Mouse (Mus musculus) neural tube, embryonic 15.5 days (tissue): ENCODE measurements at regions not wholly inside any gene's neighbourhood (a gene's known extent, or its start where the extent isn't known, plus 50 kb on each side); places are given as distances from the start of the nearest gene placed in this dataset.
A peak's percentile ranks its signal among the peaks of the same experiment; 100 is the strongest.

Source experiments
- ATAC-seq: fragments of 200-750 bp; cut with Nextera tagmentation; 2 replicates; pipeline ENCODE4 v1.8.0; 2017; ENCODE audit warnings: mild to moderate bottlenecking, moderate TSS enrichment, moderate library complexity; ENCODE audit not compliant: low FRiP score
- H3K27ac ChIP-seq: fragments of 300-500 bp; sonication (generic); replicated peaks from 2 replicates; pipeline ENCODE4 v1.5.1; 2015; ENCODE audit warnings: mild to moderate bottlenecking, inconsistent platforms
- H3K27me3 ChIP-seq: fragments of 300-500 bp; sonication (generic); replicated peaks from 2 replicates; pipeline ENCODE4 v1.6.1; 2015; ENCODE audit warnings: inconsistent platforms
- H3K36me3 ChIP-seq: fragments of 300-500 bp; sonication (generic); 2 replicates; pipeline ENCODE4 v1.6.1; 2015; ENCODE audit warnings: inconsistent platforms
- H3K4me1 ChIP-seq: fragments of 300-500 bp; sonication (generic); 2 replicates; pipeline ENCODE4 v1.6.1; 2015; ENCODE audit warnings: inconsistent platforms
- H3K4me2 ChIP-seq: fragments of 300-500 bp; sonication (generic); 2 replicates; pipeline ENCODE4 v1.6.1; 2015; ENCODE audit warnings: inconsistent platforms, mild to moderate bottlenecking, moderate library complexity
- H3K4me3 ChIP-seq: fragments of 300-500 bp; sonication (generic); replicated peaks from 2 replicates; pipeline ENCODE4 v1.5.1; 2015; ENCODE audit warnings: mild to moderate bottlenecking, inconsistent platforms
- H3K9ac ChIP-seq: fragments of 300-500 bp; sonication (generic); replicated peaks from 2 replicates; pipeline ENCODE4 v1.6.1; 2015; ENCODE audit warnings: mild to moderate bottlenecking, inconsistent platforms
- H3K9me3 ChIP-seq: fragments of 300-500 bp; sonication (generic); replicated peaks from 2 replicates; pipeline ENCODE4 v1.6.1; 2016; ENCODE audit warnings: inconsistent platforms
- WGBS: fragments of 180-500 bp; shearing (Covaris S2); methylation state at CpG from one replicate; pipeline ENCODE4 v1.1.7; 2015; ENCODE audit warnings: mixed read lengths; 5-methylcytosine and 5-hydroxymethylcytosine counted together

DNA sequence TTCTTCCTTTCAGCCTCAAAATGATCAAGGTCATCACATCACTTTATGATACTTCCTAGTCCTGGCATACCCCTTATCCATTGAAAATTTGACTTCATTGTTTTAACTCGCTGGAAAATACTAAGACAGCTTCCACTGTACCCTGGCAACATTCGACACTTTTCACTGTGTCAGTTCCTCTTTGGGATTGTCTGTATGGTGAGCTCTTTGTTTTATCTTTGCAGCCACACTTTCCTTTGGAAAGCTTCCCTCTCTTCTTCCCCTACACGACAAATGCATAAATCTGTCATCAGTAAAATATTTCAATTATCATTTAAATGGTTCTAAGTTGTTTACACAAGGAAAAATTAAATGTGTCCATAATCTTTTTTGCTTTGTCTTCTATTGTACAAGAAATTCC lies 431.8 kb upstream of the Mef2c start:
- no peak overlapping the region for H3K4me2 ChIP-seq
- H3K9me3 ChIP-seq = no peaks in the 10 kb centered on the region
- H3K27me3 ChIP-seq = no peaks in the 10 kb centered on the region
- no peak overlapping the region for H3K9ac ChIP-seq
- H3K4me1 ChIP-seq = no peaks in the 10 kb centered on the region
- H3K4me3 ChIP-seq = no peak overlapping the region
- H3K27ac ChIP-seq = no peak overlapping the region
- WGBS = 63% methylated on average over 3 of the region's 3 CpGs
- ATAC-seq = no peak
- no peaks in the 10 kb centered on the region for H3K36me3 ChIP-seq

DNA sequence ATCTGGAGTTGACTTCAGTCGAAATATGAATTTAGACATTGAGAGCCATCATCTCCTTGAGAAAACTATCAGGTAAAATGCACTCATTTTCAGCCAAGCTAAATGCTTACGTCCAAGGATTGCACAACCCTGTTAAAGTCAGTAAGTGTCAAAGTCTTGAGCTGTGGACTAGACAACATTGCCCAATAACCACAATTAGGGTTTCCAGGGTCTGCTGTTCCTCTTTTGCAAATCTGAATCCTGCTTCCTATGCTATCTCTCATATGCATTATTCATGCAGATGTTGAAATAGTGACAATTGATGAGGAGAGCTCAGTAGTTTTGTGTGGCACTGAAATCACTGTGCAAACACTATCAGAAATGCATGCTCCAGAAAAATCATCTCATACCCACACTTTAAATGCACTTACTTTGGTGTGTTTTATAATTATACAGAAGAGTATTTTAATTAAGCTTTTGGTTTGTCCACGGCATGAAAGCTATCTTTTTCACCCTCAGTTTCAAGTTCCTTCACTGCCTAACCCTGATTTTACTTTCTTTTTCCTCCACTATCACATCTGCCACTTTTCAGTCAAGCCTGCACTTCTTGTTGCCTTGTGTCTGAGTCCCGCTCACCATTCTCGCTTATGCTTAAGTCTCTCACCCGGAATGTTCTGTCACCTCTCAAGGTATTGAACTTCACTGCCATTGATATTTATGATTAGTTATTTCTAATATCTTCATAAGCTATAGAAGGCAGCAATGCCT lies 429.4 kb upstream of the Mef2c start:
- H3K9ac ChIP-seq = no peak overlapping the region
- H3K27ac ChIP-seq = no peak overlapping the region
- H3K4me2 ChIP-seq = no peak overlapping the region
- H3K9me3 ChIP-seq = no peaks in the 10 kb centered on the region
- no peaks in the 10 kb centered on the region for H3K27me3 ChIP-seq
- H3K36me3 ChIP-seq = no peaks in the 10 kb centered on the region
- H3K4me1 ChIP-seq = no peaks in the 10 kb centered on the region
- 93% methylated on average over 6 of the region's 6 CpGs for WGBS
- ATAC-seq = no peak
- no peak overlapping the region for H3K4me3 ChIP-seq

DNA sequence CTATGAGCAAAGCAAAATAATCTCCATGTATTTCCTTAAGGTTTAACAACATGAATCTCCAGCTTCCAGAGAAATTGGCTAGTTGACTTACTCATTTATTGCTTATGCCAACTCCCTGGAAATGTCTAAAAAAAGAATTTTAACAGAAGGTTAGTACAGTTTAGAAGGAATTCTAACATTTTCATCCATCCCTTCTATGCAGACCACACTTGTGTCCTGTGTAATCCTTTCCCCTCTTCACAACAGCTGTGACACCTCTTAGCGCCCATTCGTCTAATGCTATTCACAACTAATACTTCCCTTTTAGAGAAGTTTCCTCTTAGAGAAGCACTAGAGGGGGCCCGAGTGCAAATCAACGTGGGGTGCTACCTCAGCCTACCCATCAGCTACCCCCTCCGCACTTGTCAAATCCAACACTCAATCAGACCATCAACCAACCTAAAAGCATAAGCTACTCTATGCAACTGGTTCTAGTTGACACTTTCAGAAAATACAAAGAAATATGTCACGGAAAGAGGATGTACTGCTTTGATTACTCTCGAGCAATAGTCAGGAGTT lies 428.4 kb upstream of the Mef2c start:
- Histone ChIP-seq H3K4me1 (no peaks in the 10 kb centered on the region), H3K4me3 (no peak overlapping the region), H3K27ac (no peak overlapping the region), H3K4me2 (no peak overlapping the region), H3K27me3 (no peaks in the 10 kb centered on the region), H3K36me3 (no peaks in the 10 kb centered on the region), H3K9me3 (no peaks in the 10 kb centered on the region), H3K9ac (no peak overlapping the region)
- ATAC-seq = no peak
- 67% methylated on average over 7 of the region's 7 CpGs for WGBS

DNA sequence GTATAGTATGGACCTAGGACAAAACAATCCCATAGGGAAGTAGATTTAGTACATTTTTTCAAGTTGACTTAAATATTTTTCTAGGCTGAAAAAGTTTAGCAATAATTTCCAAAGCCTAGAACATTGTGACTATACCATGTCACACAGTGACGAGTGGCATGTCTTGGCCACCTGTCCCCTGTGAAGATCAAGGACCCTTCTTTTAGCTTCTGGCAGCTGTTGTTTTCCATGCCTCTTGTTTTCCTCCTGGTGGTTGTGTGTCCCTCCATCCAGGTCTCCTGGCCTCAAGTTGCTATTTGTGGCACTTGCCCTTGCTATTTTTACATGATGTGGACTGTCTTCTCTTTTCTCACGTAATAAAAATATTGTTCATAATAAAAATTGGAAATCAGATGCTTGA lies 427.2 kb upstream of the Mef2c start:
- Histone ChIP-seq H3K4me2 (no peak overlapping the region), H3K27me3 (no peaks in the 10 kb centered on the region), H3K9ac (no peak overlapping the region), H3K36me3 (no peaks in the 10 kb centered on the region), H3K4me3 (no peak overlapping the region), H3K27ac (no peak overlapping the region), H3K9me3 (no peaks in the 10 kb centered on the region), H3K4me1 (no peaks in the 10 kb centered on the region)
- WGBS = 88% methylated on average over 2 of the region's 2 CpGs
- no peak for ATAC-seq

DNA sequence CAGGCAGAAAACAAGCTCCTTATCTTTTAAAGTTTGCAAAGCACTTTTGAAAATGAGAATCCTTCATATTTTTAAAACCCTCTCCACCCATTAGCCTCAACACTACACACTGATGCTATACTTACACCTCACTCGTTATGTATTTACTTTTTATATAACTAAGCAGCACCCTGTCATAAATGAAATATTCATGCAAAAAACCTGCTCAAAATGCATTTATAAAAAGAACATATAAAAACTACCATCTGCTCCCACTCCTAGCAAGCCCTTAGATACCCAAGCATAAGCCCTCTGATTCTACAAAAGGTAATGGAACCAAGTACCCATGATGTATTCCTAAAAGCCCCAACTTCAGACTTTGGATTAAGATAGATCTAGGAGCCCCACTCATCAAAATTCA lies 426.7 kb upstream of the Mef2c start:
- no peak for ATAC-seq
- Histone ChIP-seq H3K27ac (no peak overlapping the region), H3K4me2 (no peak overlapping the region), H3K4me3 (no peak overlapping the region), H3K27me3 (no peaks in the 10 kb centered on the region), H3K4me1 (no peaks in the 10 kb centered on the region), H3K36me3 (no peaks in the 10 kb centered on the region), H3K9ac (no peak overlapping the region), H3K9me3 (no peaks in the 10 kb centered on the region)
- 79% methylated on average over 1 of the region's 1 CpGs for WGBS

DNA sequence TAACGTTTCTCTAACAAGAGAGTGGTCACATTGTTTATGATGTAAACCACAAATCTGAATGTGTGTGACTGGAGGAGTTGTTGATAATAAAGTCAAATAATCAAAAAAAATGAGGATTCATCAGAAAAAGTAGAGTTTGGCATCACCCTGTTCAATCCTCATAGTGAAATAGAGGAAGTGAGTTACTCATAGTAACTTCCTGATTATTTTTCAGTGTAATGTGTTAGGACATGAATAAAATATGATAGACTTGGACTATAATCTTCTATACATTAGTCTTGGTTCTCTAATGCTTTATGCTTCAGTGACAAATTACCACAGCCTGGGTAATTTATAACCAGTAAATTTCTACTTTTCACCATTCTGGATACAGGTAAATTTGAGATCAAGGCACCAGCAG lies 424.5 kb upstream of the Mef2c start:
- 66% methylated on average over 1 of the region's 1 CpGs for WGBS
- Histone ChIP-seq H3K27ac (no peak overlapping the region), H3K4me3 (no peak overlapping the region), H3K4me2 (no peak overlapping the region), H3K9ac (no peak overlapping the region), H3K4me1 (no peaks in the 10 kb centered on the region), H3K36me3 (no peaks in the 10 kb centered on the region), H3K9me3 (no peaks in the 10 kb centered on the region), H3K27me3 (no peaks in the 10 kb centered on the region)
- ATAC-seq = no peak

DNA sequence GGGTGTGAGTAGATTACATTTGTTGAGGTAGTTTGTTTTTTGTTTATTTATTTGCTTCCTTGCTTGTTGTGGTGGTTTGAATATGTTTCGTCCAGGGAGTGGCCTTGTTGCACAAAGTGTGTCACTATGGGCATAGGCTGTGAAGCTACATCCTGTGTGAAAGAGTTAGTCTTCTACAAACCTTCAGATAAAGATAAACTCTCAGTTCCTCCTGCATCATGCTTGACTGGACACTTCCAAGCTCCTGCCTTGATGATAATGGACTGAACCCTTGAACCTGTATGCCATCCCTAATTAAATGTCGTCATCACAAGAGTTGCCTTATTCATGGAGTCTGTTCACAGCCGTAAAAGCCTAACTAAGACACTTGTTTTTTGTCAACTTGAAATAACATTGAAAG lies 418.9 kb upstream of the Mef2c start:
- no peak overlapping the region for H3K4me3 ChIP-seq
- no peak overlapping the region for H3K9ac ChIP-seq
- 76% methylated on average over 3 of the region's 3 CpGs for WGBS
- H3K27me3 ChIP-seq = no peaks in the 10 kb centered on the region
- H3K4me1 ChIP-seq = no peaks in the 10 kb centered on the region
- H3K9me3 ChIP-seq = no peaks in the 10 kb centered on the region
- H3K4me2 ChIP-seq = no peak overlapping the region
- no peak overlapping the region for H3K27ac ChIP-seq
- no peak for ATAC-seq
- no peaks in the 10 kb centered on the region for H3K36me3 ChIP-seq

DNA sequence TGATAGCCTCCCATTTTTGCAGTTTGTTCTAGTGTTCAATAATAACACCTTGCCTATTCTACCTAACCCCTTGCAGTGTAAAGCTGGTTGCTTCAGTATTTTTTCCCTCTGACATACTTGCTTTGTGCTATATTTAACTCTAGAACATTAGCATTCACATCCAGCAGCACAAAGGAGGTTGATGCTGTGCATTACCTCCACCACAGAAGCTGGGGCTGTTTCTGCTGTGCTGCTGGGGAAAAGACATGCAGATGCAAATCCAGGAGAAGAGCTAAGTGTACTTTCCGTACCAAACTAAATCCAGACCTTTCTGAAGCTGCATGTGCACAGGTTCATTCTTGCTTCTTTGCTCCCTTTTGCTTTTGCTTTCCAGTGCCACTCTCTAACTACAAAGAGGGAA lies 403.9 kb upstream of the Mef2c start:
- no peaks in the 10 kb centered on the region for H3K4me1 ChIP-seq
- no peak overlapping the region for H3K4me2 ChIP-seq
- ATAC-seq = no peak
- H3K27ac ChIP-seq = no peak overlapping the region
- H3K9me3 ChIP-seq = no peaks in the 10 kb centered on the region
- H3K36me3 ChIP-seq = no peaks in the 10 kb centered on the region
- no peak overlapping the region for H3K9ac ChIP-seq
- no peak overlapping the region for H3K4me3 ChIP-seq
- WGBS = 56% methylated on average over 1 of the region's 1 CpGs
- H3K27me3 ChIP-seq = no peaks in the 10 kb centered on the region

DNA sequence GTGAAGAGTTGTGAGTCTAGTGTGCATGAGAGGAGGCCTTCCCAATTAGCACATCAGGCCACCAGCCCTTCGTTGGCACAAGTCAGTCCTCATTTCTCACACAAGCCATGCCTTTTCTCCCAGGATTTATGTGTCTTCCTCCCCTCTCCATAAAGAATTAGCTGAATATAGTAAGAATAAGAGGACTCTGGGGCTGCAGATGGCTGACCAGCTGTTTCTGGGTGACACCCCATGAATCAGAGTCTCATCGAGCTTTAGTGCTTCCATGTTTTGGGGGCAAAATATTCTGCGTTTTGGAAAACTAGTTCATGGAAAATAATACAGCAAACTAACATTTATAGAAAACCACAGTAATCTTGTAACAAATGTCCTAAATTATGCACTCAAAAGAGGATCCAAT lies 393.2 kb upstream of the Mef2c start:
- Histone ChIP-seq H3K4me1 (no peaks in the 10 kb centered on the region), H3K27me3 (no peaks in the 10 kb centered on the region), H3K36me3 (no peaks in the 10 kb centered on the region), H3K4me2 (no peak overlapping the region), H3K27ac (no peak overlapping the region), H3K4me3 (no peak overlapping the region), H3K9ac (no peak overlapping the region), H3K9me3 (no peaks in the 10 kb centered on the region)
- ATAC-seq = no peak
- WGBS = 41% methylated on average over 3 of the region's 3 CpGs

DNA sequence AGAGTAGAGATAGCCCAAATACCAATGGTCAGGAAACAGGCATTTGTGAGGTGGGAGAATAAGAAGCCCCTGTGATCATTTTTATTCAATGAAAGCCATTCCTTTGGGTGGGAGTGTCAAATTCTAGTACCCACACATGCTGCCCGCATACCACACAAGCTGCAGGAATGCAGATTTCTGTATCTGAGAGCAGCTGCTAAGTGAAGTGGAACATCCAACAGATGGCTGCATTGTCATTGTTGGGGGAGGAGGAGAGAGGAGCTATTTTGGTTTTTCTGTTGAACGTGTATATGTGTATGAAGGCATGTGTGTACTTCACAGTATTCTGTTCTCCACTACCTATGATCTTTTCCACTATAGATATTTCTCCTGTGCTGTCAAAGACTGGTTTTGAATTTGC lies 392.3 kb upstream of the Mef2c start:
- H3K27me3 ChIP-seq = no peaks in the 10 kb centered on the region
- no peak overlapping the region for H3K4me3 ChIP-seq
- H3K36me3 ChIP-seq = no peaks in the 10 kb centered on the region
- ATAC-seq = peak; percentile 59; the same call in 1 of the 2 replicates
- no peak overlapping the region for H3K27ac ChIP-seq
- no peaks in the 10 kb centered on the region for H3K4me1 ChIP-seq
- H3K9ac ChIP-seq = no peak overlapping the region
- no peaks in the 10 kb centered on the region for H3K9me3 ChIP-seq
- WGBS = 12% methylated on average over 2 of the region's 2 CpGs
- H3K4me2 ChIP-seq = no peak overlapping the region

DNA sequence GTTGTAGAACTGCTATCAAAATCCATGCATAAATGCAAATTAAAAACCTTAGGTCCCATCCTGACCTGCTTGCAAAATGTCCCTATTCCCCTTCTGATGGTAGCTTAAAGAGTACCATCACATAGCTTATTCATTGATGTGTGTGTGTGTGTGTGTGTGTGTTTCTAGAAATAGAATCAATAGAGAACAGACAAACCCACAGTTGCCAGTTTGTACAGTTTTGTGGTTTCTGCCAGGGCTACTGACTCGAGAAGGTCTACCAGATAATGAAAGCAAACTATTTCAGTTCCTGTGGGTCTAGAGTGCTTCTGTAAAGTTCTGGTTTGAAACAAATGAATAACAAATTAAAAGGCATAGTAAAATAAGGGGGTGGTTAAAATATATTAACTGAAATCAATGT lies 391.5 kb upstream of the Mef2c start:
- Histone ChIP-seq H3K9ac (no peak overlapping the region), H3K4me3 (no peak overlapping the region), H3K9me3 (no peaks in the 10 kb centered on the region), H3K27me3 (no peaks in the 10 kb centered on the region), H3K36me3 (no peaks in the 10 kb centered on the region), H3K4me1 (no peaks in the 10 kb centered on the region), H3K27ac (no peak overlapping the region), H3K4me2 (no peak overlapping the region)
- 77% methylated on average over 1 of the region's 1 CpGs for WGBS
- ATAC-seq = no peak

DNA sequence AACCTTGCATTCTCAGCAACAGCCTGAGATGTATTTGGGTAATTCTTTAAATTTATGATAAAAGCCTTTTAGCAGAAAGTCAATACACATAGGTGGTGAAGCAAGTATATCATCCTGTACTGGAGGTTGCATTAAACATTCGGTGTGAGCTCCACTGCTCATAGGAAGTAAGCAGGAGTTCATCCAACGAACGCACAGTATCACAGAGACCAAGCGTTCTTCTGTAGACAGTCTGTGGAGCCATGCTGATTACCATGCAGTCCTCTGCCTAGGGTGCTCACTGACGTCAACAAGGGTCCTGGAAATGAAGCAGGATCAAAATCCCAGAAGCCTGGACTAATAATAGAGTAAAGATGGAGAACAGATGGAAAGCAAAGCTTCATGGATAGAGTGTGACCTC lies 391.1 kb upstream of the Mef2c start:
- H3K27me3 ChIP-seq = no peaks in the 10 kb centered on the region
- no peaks in the 10 kb centered on the region for H3K36me3 ChIP-seq
- 77% methylated on average over 5 of the region's 5 CpGs for WGBS
- H3K4me2 ChIP-seq = no peak overlapping the region
- no peaks in the 10 kb centered on the region for H3K9me3 ChIP-seq
- H3K9ac ChIP-seq = no peak overlapping the region
- no peaks in the 10 kb centered on the region for H3K4me1 ChIP-seq
- H3K27ac ChIP-seq = no peak overlapping the region
- no peak for ATAC-seq
- H3K4me3 ChIP-seq = no peak overlapping the region
